Mouse (Mus musculus): ENCODE results near the gene Usp20. TPM values are rescaled to one million over a fixed set of nuclear protein-coding genes. Genes with fewer than 3 reads are reported as not detected.

The Usp20 gene
- polyA plus RNA-seq, 1 experiment from 2014 or later, result 47.9 TPM

GRCm38 (mm10) chr2:31068246-31069113, 86.4 kb downstream of the Usp20 start:
- H3K4me1 ChIP-seq (replicated peaks), result peaks cover 19% of the 10 kb centered on the region
- peaks cover 10% of the 10 kb centered on the region for H3K36me3 ChIP-seq
- H3K4me3 ChIP-seq (replicated peaks), result no peak overlapping the region
- 0 out of 2 replicates have a peak, but pooled peaks have one; percentile 53 for ATAC-seq
- no peaks in the 10 kb centered on the region for H3K27me3 ChIP-seq
- WGBS, result 7% methylated on average over 13 of the region's 13 CpGs
- H3K27ac ChIP-seq, result peak overlapping the region; percentile 70
- no peak overlapping the region for H3K9ac ChIP-seq (replicated peaks)
- peaks cover 7% of the 10 kb centered on the region; the same call in 1 of the 2 replicates for H3K9me3 ChIP-seq
- H3K4me2 ChIP-seq (replicated peaks), result no peak overlapping the region

GRCm38 (mm10) chr2:31069114-31069445, 87.0 kb downstream of the Usp20 start:
- no peak for ATAC-seq

GRCm38 (mm10) chr2:31069506-31069905, 87.4 kb downstream of the Usp20 start:
- H3K27ac ChIP-seq, result peak overlapping the region; percentile 70; the same call in 1 of the 2 replicates
- ATAC-seq, result no peak
- peaks cover 19% of the 10 kb centered on the region for H3K4me1 ChIP-seq (replicated peaks)
- no peak overlapping the region for H3K4me3 ChIP-seq (replicated peaks)
- WGBS, result 88% methylated on average over 7 of the region's 7 CpGs
- H3K27me3 ChIP-seq, result no peaks in the 10 kb centered on the region
- H3K4me2 ChIP-seq (replicated peaks), result no peak overlapping the region
- H3K36me3 ChIP-seq, result peaks cover 11% of the 10 kb centered on the region
- H3K9me3 ChIP-seq, result peaks cover 7% of the 10 kb centered on the region; the same call in 1 of the 2 replicates
- H3K9ac ChIP-seq (replicated peaks), result no peak overlapping the region

More at GRCm38 (mm10) chr2:31069114-31069445, 87.0 kb downstream of the Usp20 start:
- H3K27me3 ChIP-seq, result no peaks in the 10 kb centered on the region
- no peak overlapping the region for H3K9ac ChIP-seq (replicated peaks)
- H3K36me3 ChIP-seq, result peaks cover 11% of the 10 kb centered on the region
- no peak overlapping the region for H3K4me2 ChIP-seq (replicated peaks)
- peak overlapping the region; percentile 70 for H3K27ac ChIP-seq
- H3K9me3 ChIP-seq, result peaks cover 7% of the 10 kb centered on the region; the same call in 1 of the 2 replicates
- no peak overlapping the region for H3K4me3 ChIP-seq (replicated peaks)
- WGBS, result 81% methylated on average over 4 of the region's 4 CpGs
- peaks cover 19% of the 10 kb centered on the region for H3K4me1 ChIP-seq (replicated peaks)

Other genes starting within 250 kb of the Usp20 start
- 1.1 and 1.3 TPM in 2 replicates for gene 1700001O22Rik, start 178.6 kb upstream of the Usp20 start, polyA plus RNA-seq (2015; fragmentation: Nextera tagmentation; extraction: Ambion mirVana)
- gene Ntmt1, start 174.5 kb upstream of the Usp20 start, polyA plus RNA-seq (2015; fragmentation: Nextera tagmentation; extraction: Ambion mirVana), result 121 and 123 TPM in 2 replicates
- 41.7 and 43.0 TPM in 2 replicates for gene Asb6, start 151.9 kb upstream of the Usp20 start, polyA plus RNA-seq (2015; fragmentation: Nextera tagmentation; extraction: Ambion mirVana)
- gene Prrx2, start 147.3 kb upstream of the Usp20 start, polyA plus RNA-seq (2015; fragmentation: Nextera tagmentation; extraction: Ambion mirVana), result 2.0 and 2.8 TPM in 2 replicates
- gene Ptges, start 52.4 kb upstream of the Usp20 start, polyA plus RNA-seq (2015; fragmentation: Nextera tagmentation; extraction: Ambion mirVana), result 2.5 and 2.9 TPM in 2 replicates
- gene Tor1b, start 29.3 kb upstream of the Usp20 start, polyA plus RNA-seq (2015; fragmentation: Nextera tagmentation; extraction: Ambion mirVana), result 18.3 and 20.5 TPM in 2 replicates
- 93.2 and 95.7 TPM in 2 replicates for gene Tor1a, start 14.3 kb upstream of the Usp20 start, polyA plus RNA-seq (2015; fragmentation: Nextera tagmentation; extraction: Ambion mirVana)
- 88.8 and 92.8 TPM in 2 replicates for gene BC005624, start 78 bp upstream of the Usp20 start, polyA plus RNA-seq (2015; fragmentation: Nextera tagmentation; extraction: Ambion mirVana)
- gene Fnbp1, start 159.7 kb downstream of the Usp20 start, polyA plus RNA-seq (2015; fragmentation: Nextera tagmentation; extraction: Ambion mirVana), result 14.9 and 16.9 TPM in 2 replicates
- 37.5 and 40.0 TPM in 2 replicates for gene Gpr107, start 170.0 kb downstream of the Usp20 start, polyA plus RNA-seq (2015; fragmentation: Nextera tagmentation; extraction: Ambion mirVana)

All from midbrain, embryonic 13.5 days (tissue).